Mouse (Mus musculus) thymus, adult 2 months (tissue): ENCODE measurements at regions not wholly inside any gene's neighbourhood (a gene's known extent, or its start where the extent isn't known, plus 50 kb on each side); places are given as distances from the start of the nearest gene placed in this dataset.

ENCODE experiments used
- CTCF ChIP-seq: fragments of 200-500 bp; IDR thresholded peaks from 2 replicates; pipeline ENCODE4 v1.5.1; 2012; ENCODE audit warnings: mild to moderate bottlenecking, control low read depth, low read length, moderate library complexity, borderline replicate concordance; ENCODE audit not compliant: control insufficient read depth, poor library complexity, insufficient read depth; ENCODE audit errors: extremely low read depth
- POLR2A ChIP-seq: fragments of 200-500 bp; IDR thresholded peaks from 2 replicates; pipeline ENCODE4 v1.6.1; 2012; ENCODE audit warnings: mild to moderate bottlenecking, low read length, control low read depth, moderate library complexity; ENCODE audit not compliant: control insufficient read depth, poor library complexity, insufficient read depth; ENCODE audit errors: extremely low read depth

DNA sequence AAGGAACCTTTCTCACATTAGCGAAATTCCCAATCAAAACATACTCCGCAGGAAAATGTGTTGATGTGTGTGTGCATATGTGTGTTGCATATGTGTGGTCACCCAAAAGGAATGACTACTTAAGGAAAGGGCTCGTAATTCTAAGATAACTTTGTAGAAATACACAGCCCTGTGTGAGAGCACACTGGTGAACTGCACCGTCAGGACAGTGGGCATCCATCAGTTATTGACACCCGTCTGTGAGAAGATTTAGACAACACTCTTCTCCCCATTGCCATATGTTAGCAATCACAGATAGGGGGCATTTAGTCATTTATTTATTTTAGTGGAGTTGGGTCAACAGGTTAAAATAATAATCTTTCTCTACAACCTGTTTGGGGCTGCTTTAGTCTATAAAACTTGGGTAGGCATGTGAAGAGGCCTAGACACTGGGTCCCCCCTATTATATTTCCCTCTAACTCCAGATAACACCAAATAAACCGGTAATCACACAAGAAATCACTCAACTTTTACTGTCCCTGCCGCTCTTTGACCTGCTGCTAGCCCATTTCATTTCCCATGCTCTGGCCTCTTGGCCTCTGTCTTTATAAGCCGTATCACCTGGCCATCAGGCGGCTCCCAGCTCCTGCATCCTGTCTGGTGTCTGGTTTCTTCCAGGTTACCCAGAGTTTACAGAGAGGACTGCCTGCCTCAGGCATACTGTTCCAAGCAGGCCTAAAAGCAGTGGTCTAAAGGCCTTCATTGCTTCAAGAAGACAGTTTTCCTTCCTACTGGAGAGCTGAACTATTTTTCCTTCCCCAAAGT, 169.8 kb upstream of the Arrdc4 start:
- TF ChIP-seq CTCF (no peak), POLR2A (no peak)
